Mouse (Mus musculus): Measurements from ENCODE around the gene 4930556J24Rik. TPM values are rescaled to one million over a fixed set of nuclear protein-coding genes. Genes with fewer than 3 reads are reported as not detected.
A peak's percentile ranks its signal among the peaks of the same experiment; 100 is the strongest.
"Not testable (repeated sequence)": the region's sequence is repeated elsewhere in the genome, so short reads cannot be mapped to it uniquely, and the experiment has no call there.

4930556J24Rik gene
- 0.34 and 0.73 TPM in 2 replicates for polyA plus RNA-seq (2012; rRNA removed)

GRCm38 (mm10) chr11:3976678-3977077, at the start of gene 4930556J24Rik:
4930556J24Rik (minus strand) TSS chr11:3976778.
- Histone ChIP-seq H3K36me3 (ENCODE audit: control insufficient read depth, insufficient read depth, low read length) (peaks cover 2% of the 10 kb centered on the region), H3K27ac (ENCODE audit: insufficient read depth, low read depth, low read length) (no peak within 1 kb of the TSS), H3K27me3 (replicated peaks; ENCODE audit: control insufficient read depth, insufficient read depth, low read length) (no peaks in the 10 kb centered on the region), H3K4me1 (ENCODE audit: control insufficient read depth, insufficient read depth, low read length) (peaks cover 18% of the 10 kb centered on the region; the same call in 1 of the 2 replicates), H3K4me3 (ENCODE audit: insufficient read depth, low read depth, low read length) (no peak within 1 kb of the TSS)
- no peak for TF ChIP-seq POLR2A (IDR thresholded peaks at IDR 0.05; ENCODE audit: low read depth, low read length)
- no peak for TF ChIP-seq CTCF (conservative IDR thresholded peaks at IDR 0.05; ENCODE audit: insufficient read depth, insufficient read length, low read depth, low read length)
- DNase-seq, result no peak
- 95% methylated on average over 6 of the region's 6 CpGs for WGBS

GRCm38 (mm10) chr11:4023321-4023720, 46.7 kb upstream of the 4930556J24Rik start:
- TF ChIP-seq POLR2A (IDR thresholded peaks at IDR 0.05; ENCODE audit: low read depth, low read length) (no peak), CTCF (conservative IDR thresholded peaks at IDR 0.05; ENCODE audit: insufficient read depth, insufficient read length, low read depth, low read length) (no peak)
- 73% methylated on average over 2 of the region's 2 CpGs for WGBS
- Histone ChIP-seq H3K27ac (ENCODE audit: insufficient read depth, low read depth, low read length) (no peak overlapping the region), H3K4me3 (ENCODE audit: insufficient read depth, low read depth, low read length) (no peak overlapping the region), H3K4me1 (ENCODE audit: control insufficient read depth, insufficient read depth, low read length) (no peaks in the 10 kb centered on the region), H3K27me3 (replicated peaks; ENCODE audit: control insufficient read depth, insufficient read depth, low read length) (no peaks in the 10 kb centered on the region), H3K36me3 (ENCODE audit: control insufficient read depth, insufficient read depth, low read length) (no peaks in the 10 kb centered on the region)
- no peak for DNase-seq

GRCm38 (mm10) chr11:4022111-4022510, 45.5 kb upstream of the 4930556J24Rik start:
- H3K4me3 ChIP-seq (ENCODE audit: insufficient read depth, low read depth, low read length); H3K4me1 ChIP-seq (ENCODE audit: control insufficient read depth, insufficient read depth, low read length); H3K36me3 ChIP-seq (ENCODE audit: control insufficient read depth, insufficient read depth, low read length); DNase-seq; H3K27ac ChIP-seq (ENCODE audit: insufficient read depth, low read depth, low read length); H3K27me3 ChIP-seq (replicated peaks; ENCODE audit: control insufficient read depth, insufficient read depth, low read length): not testable (repeated sequence)
- WGBS, result 89% methylated on average over 13 of the region's 13 CpGs

DNA sequence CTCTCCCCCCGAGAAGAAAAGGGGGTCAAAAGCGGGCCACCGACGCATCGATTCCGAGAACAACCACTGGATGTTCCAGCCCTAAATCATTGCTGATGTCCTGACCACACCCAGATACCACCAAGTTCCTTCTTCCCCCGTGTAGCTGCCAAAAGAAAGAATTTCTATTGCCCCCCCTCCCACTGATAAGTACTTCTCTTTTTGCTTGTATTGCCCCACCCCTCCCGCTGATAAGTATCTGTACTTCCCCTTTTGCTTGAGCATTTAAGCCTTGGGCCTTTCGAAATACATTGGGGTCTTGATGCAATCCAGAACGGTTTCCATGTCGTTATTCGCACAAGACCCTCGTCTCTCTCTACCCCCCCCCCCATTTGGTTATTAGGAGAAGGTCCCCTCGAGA, 39.2 kb upstream of the 4930556J24Rik start:
- not testable (repeated sequence) for H3K27ac ChIP-seq (ENCODE audit: insufficient read depth, low read depth, low read length); DNase-seq; H3K4me3 ChIP-seq (ENCODE audit: insufficient read depth, low read depth, low read length); H3K36me3 ChIP-seq (ENCODE audit: control insufficient read depth, insufficient read depth, low read length); H3K27me3 ChIP-seq (replicated peaks; ENCODE audit: control insufficient read depth, insufficient read depth, low read length); H3K4me1 ChIP-seq (ENCODE audit: control insufficient read depth, insufficient read depth, low read length)
- WGBS, result 89% methylated on average over 14 of the region's 14 CpGs

- Histone ChIP-seq H3K4me3 (ENCODE audit: insufficient read depth, low read depth, low read length) (no peak overlapping the region), H3K36me3 (ENCODE audit: control insufficient read depth, insufficient read depth, low read length) (no peaks in the 10 kb centered on the region), H3K27ac (ENCODE audit: insufficient read depth, low read depth, low read length) (no peak overlapping the region), H3K4me1 (ENCODE audit: control insufficient read depth, insufficient read depth, low read length) (no peaks in the 10 kb centered on the region), H3K27me3 (replicated peaks; ENCODE audit: control insufficient read depth, insufficient read depth, low read length) (no peaks in the 10 kb centered on the region)
- no peak for TF ChIP-seq POLR2A (IDR thresholded peaks at IDR 0.05; ENCODE audit: low read depth, low read length)
- TF ChIP-seq CTCF (conservative IDR thresholded peaks at IDR 0.05; ENCODE audit: insufficient read depth, insufficient read length, low read depth, low read length), result no peak
- 82% methylated on average over 1 of the region's 1 CpGs for WGBS
- DNase-seq, result no peak
Observed at GRCm38 (mm10) chr11:4012616-4013015, 36.0 kb upstream of the 4930556J24Rik start.

- H3K4me3 ChIP-seq (ENCODE audit: insufficient read depth, low read depth, low read length), result no peak overlapping the region
- no peaks in the 10 kb centered on the region for H3K4me1 ChIP-seq (ENCODE audit: control insufficient read depth, insufficient read depth, low read length)
- DNase-seq, result no peak
- TF ChIP-seq POLR2A (IDR thresholded peaks at IDR 0.05; ENCODE audit: low read depth, low read length), result no peak
- TF ChIP-seq CTCF (conservative IDR thresholded peaks at IDR 0.05; ENCODE audit: insufficient read depth, insufficient read length, low read depth, low read length), result peak; percentile 52
- H3K36me3 ChIP-seq (ENCODE audit: control insufficient read depth, insufficient read depth, low read length), result no peaks in the 10 kb centered on the region
- H3K27ac ChIP-seq (ENCODE audit: insufficient read depth, low read depth, low read length), result no peak overlapping the region
- 84% methylated on average over 3 of the region's 3 CpGs for WGBS
- no peaks in the 10 kb centered on the region for H3K27me3 ChIP-seq (replicated peaks; ENCODE audit: control insufficient read depth, insufficient read depth, low read length)
Observed at GRCm38 (mm10) chr11:4006462-4006861, 29.9 kb upstream of the 4930556J24Rik start.

DNA sequence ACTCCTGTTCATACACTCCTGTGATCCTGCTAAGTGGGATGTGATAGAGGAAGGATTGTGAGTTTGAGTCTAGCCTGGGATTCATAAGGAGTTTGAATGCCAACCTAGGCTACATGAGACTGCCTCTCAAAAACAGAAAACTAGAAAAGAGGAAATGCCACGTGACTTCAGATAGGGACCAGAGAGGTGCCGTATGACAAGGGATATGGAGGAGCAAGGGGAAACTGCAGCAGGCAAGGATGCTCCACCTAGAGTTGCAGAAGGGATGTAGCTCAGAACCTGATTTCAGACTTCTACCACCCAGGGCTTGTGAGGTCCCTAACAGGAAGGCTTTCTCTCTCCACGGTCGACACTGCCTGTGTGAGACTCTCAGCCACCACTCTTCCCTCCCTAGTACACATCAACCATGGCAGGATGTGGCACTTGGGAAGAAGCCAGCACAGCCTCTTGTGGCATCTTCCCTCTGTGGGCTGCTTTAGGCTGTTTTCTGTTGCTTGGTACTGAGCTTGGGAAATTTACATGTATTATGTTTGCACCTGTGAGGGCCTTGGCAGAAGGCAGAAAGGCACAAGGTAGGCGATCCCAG, 28.7 kb upstream of the 4930556J24Rik start:
- no peak for TF ChIP-seq POLR2A (IDR thresholded peaks at IDR 0.05; ENCODE audit: low read depth, low read length)
- no peak for TF ChIP-seq CTCF (conservative IDR thresholded peaks at IDR 0.05; ENCODE audit: insufficient read depth, insufficient read length, low read depth, low read length)
- Histone ChIP-seq H3K4me3 (ENCODE audit: insufficient read depth, low read depth, low read length) (no peak overlapping the region), H3K36me3 (ENCODE audit: control insufficient read depth, insufficient read depth, low read length) (no peaks in the 10 kb centered on the region), H3K27ac (ENCODE audit: insufficient read depth, low read depth, low read length) (no peak overlapping the region), H3K27me3 (replicated peaks; ENCODE audit: control insufficient read depth, insufficient read depth, low read length) (no peaks in the 10 kb centered on the region), H3K4me1 (ENCODE audit: control insufficient read depth, insufficient read depth, low read length) (no peaks in the 10 kb centered on the region)
- 56% methylated on average over 5 of the region's 5 CpGs for WGBS
- DNase-seq, result no peak

- peak; percentile 92 for TF ChIP-seq CTCF (conservative IDR thresholded peaks at IDR 0.05; ENCODE audit: insufficient read depth, insufficient read length, low read depth, low read length)
- TF ChIP-seq POLR2A (IDR thresholded peaks at IDR 0.05; ENCODE audit: low read depth, low read length), result no peak
- Histone ChIP-seq H3K27ac (ENCODE audit: insufficient read depth, low read depth, low read length) (no peak overlapping the region), H3K4me3 (ENCODE audit: insufficient read depth, low read depth, low read length) (no peak overlapping the region), H3K27me3 (replicated peaks; ENCODE audit: control insufficient read depth, insufficient read depth, low read length) (no peaks in the 10 kb centered on the region), H3K4me1 (ENCODE audit: control insufficient read depth, insufficient read depth, low read length) (no peaks in the 10 kb centered on the region), H3K36me3 (ENCODE audit: control insufficient read depth, insufficient read depth, low read length) (no peaks in the 10 kb centered on the region; the same call in 1 of the 2 replicates)
- peak; percentile 75 for DNase-seq
- WGBS, result 6% methylated on average over 5 of the region's 5 CpGs
Observed at GRCm38 (mm10) chr11:4001603-4002002, 25.0 kb upstream of the 4930556J24Rik start.
